Mouse (Mus musculus) kidney, postnatal 0 days (tissue): ENCODE data around the gene Arhgap8. TPM values are rescaled to one million over a fixed set of nuclear protein-coding genes. Genes with fewer than 3 reads are reported as not detected.

Source experiments
- ATAC-seq: fragments of 200-750 bp; cut with Nextera tagmentation; replicated peaks from 2 replicates; pipeline ENCODE4 v1.8.0; 2017; ENCODE audit warnings: low read depth, moderate number of reproducible peaks, moderate TSS enrichment, moderate library complexity; ENCODE audit not compliant: low FRiP score
- DNase-seq: peaks from one replicate; pipeline ENCODE4 v3.0.0-alpha.2; 2016; ENCODE audit warnings: low spot score
- H3K27ac ChIP-seq: fragments of 300-500 bp; sonication (generic); 2 replicates; pipeline ENCODE4 v1.5.1; 2014; ENCODE audit warnings: mild to moderate bottlenecking
- H3K27me3 ChIP-seq: fragments of 300-500 bp; sonication (generic); 2 replicates; pipeline ENCODE4 v1.6.1; 2014; ENCODE audit warnings: low read length, mixed read lengths; ENCODE audit not compliant: insufficient read depth
- H3K36me3 ChIP-seq: fragments of 300-500 bp; sonication (generic); 2 replicates; pipeline ENCODE4 v1.6.1; 2014; ENCODE audit warnings: low read length, mixed read lengths; ENCODE audit not compliant: insufficient read depth
- H3K4me1 ChIP-seq: fragments of 300-500 bp; sonication (generic); replicated peaks from 2 replicates; pipeline ENCODE4 v1.6.1; 2014; ENCODE audit warnings: antibody characterized with exemption, low read length, mixed read lengths; ENCODE audit not compliant: insufficient read depth
- H3K4me2 ChIP-seq: fragments of 300-500 bp; sonication (generic); 2 replicates; pipeline ENCODE4 v1.6.1; 2014; ENCODE audit warnings: mild to moderate bottlenecking, low read length, moderate library complexity, mixed read lengths
- H3K4me3 ChIP-seq: fragments of 300-500 bp; sonication (generic); replicated peaks from 2 replicates; pipeline ENCODE4 v1.5.1; 2014; ENCODE audit warnings: low read depth, low read length
- H3K9ac ChIP-seq: fragments of 300-500 bp; sonication (generic); 2 replicates; pipeline ENCODE4 v1.6.1; 2014; ENCODE audit warnings: low read depth, low read length
- H3K9me3 ChIP-seq: fragments of 300-500 bp; sonication (generic); replicated peaks from 2 replicates; pipeline ENCODE4 v1.6.1; 2016; ENCODE audit warnings: low read length, inconsistent platforms, mixed read lengths
- CTCF ChIP-seq: IDR thresholded peaks from 2 replicates; pipeline ENCODE4 v1.5.1; 2016; ENCODE audit warnings: antibody characterized with exemption, low read depth, mild to moderate bottlenecking, moderate library complexity
- whole genome bisulfite sequencing: fragments of 180-500 bp; shearing (Covaris S2); extraction: QIAGEN DNeasy Blood & Tissue Kit; methylation state at CpG from one replicate; pipeline ENCODE4 v1.1.7; 2014; 5-methylcytosine and 5-hydroxymethylcytosine counted together
- polyA plus RNA-seq: library from polyadenylated mRNA; unstranded; fragments of >200 nt; fragmentation: Nextera tagmentation; extraction: Ambion mirVana; gene quantifications from 2 replicates; pipeline ENCODE4 v1.2.1, GENCODE M21; 2015

Arhgap8 gene
- 13.9 and 14.7 TPM in 2 replicates for polyA plus RNA-seq

- Histone ChIP-seq H3K27me3 (no peaks in the 10 kb centered on the region), H3K9me3 (no peaks in the 10 kb centered on the region), H3K4me1 (peaks cover 10% of the 10 kb centered on the region; the same call in 1 of the 2 replicates), H3K4me3 (peak within 1 kb of the TSS; percentile 48), H3K4me2 (peak within 1 kb of the TSS; percentile 90), H3K9ac (peak within 1 kb of the TSS; percentile 66), H3K27ac (peak within 1 kb of the TSS; percentile 67), H3K36me3 (no peaks in the 10 kb centered on the region)
- ATAC-seq, result peak; percentile 72
- TF ChIP-seq CTCF, result no peak
- peak; percentile 76 for DNase-seq
- 4% methylated on average over 23 of the region's 24 CpGs for WGBS
These were observed at the start of gene Arhgap8 for GRCm38 (mm10) chr15:84719791-84720190. TSS of gene Arhgap8 (plus strand) at chr15:84720052.

DNA sequence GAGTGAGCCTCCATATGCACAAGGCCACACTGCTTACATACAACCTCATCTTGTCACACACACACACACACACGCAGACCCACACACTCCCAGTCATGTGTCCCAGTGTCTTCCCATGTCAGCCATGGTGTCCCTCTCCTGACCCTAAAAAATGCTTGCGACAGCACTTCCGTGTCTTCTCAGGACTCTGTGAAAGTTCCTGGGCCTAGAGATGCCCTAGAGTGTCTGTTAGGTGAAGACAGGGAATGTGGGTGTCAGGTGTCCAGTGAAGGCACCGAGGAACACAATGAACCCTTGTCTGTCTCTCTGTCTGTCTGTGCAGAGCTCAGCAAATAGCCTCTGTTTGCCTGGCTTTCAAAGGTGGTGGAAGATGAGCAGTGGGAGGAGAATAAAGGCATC lies 49.2 kb upstream of the Arhgap8 start:
- Histone ChIP-seq H3K4me3 (no peak overlapping the region), H3K27me3 (no peaks in the 10 kb centered on the region), H3K9me3 (no peaks in the 10 kb centered on the region), H3K27ac (no peak overlapping the region), H3K4me2 (no peak overlapping the region), H3K4me1 (peaks cover 6% of the 10 kb centered on the region), H3K9ac (no peak overlapping the region), H3K36me3 (no peaks in the 10 kb centered on the region)
- no peak for TF ChIP-seq CTCF
- no peak for DNase-seq
- no peak for ATAC-seq
- WGBS, result 81% methylated on average over 4 of the region's 4 CpGs

GRCm38 (mm10) chr15:84671401-84672307 lies 48.2 kb upstream of the Arhgap8 start:
- no peaks in the 10 kb centered on the region for H3K9me3 ChIP-seq
- no peak overlapping the region for H3K4me2 ChIP-seq
- peak; percentile 5; the same call in 1 of the 2 replicates for ATAC-seq
- H3K4me1 ChIP-seq, result peaks cover 6% of the 10 kb centered on the region
- peak; percentile 76 for DNase-seq
- peak overlapping the region; percentile 64; the same call in 1 of the 2 replicates for H3K27ac ChIP-seq
- no peaks in the 10 kb centered on the region for H3K27me3 ChIP-seq
- no peaks in the 10 kb centered on the region for H3K36me3 ChIP-seq
- 51% methylated on average over 9 of the region's 9 CpGs for WGBS
- TF ChIP-seq CTCF, result peak; percentile 62
- no peak overlapping the region for H3K4me3 ChIP-seq
- H3K9ac ChIP-seq, result no peak overlapping the region

GRCm38 (mm10) chr15:84672308-84672615 lies 47.6 kb upstream of the Arhgap8 start:
- Histone ChIP-seq H3K9me3 (no peaks in the 10 kb centered on the region), H3K4me3 (no peak overlapping the region), H3K27ac (peak overlapping the region; percentile 64; the same call in 1 of the 2 replicates), H3K36me3 (no peaks in the 10 kb centered on the region), H3K4me1 (peaks cover 6% of the 10 kb centered on the region), H3K9ac (no peak overlapping the region), H3K27me3 (no peaks in the 10 kb centered on the region), H3K4me2 (no peak overlapping the region)
- WGBS, result 73% methylated on average over 4 of the region's 4 CpGs
- DNase-seq, result no peak
- TF ChIP-seq CTCF, result no peak
- ATAC-seq, result peak; percentile 69

DNA sequence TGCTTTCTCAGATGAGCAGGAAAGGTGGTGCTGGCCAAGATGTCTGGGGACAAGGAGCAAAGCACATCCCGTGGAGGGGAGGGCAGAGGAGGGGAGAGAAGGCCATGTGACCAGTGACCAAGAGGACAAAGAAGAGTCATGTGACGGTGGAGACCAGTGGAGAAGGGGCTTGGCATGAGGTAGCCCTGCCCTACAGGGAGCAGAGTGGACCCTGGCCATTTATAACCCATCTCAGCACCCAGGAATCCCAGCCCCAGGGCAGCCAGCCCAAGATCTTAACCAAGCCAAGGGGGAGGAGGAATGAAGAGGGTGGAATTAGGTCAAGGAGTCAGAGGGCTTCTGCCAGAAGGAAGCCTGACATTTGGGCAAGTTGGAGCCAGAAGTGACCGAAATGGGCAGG lies 47.2 kb upstream of the Arhgap8 start:
- no peak for TF ChIP-seq CTCF
- no peaks in the 10 kb centered on the region for H3K9me3 ChIP-seq
- no peak overlapping the region for H3K9ac ChIP-seq
- no peaks in the 10 kb centered on the region for H3K36me3 ChIP-seq
- WGBS, result 69% methylated on average over 3 of the region's 3 CpGs
- H3K27ac ChIP-seq, result peak overlapping the region; percentile 64; the same call in 1 of the 2 replicates
- no peak overlapping the region for H3K4me2 ChIP-seq
- H3K4me1 ChIP-seq, result peaks cover 6% of the 10 kb centered on the region
- DNase-seq (no peak), ATAC-seq (peak; percentile 87)
- H3K27me3 ChIP-seq, result no peaks in the 10 kb centered on the region
- no peak overlapping the region for H3K4me3 ChIP-seq

GRCm38 (mm10) chr15:84674329-84675067 lies 45.4 kb upstream of the Arhgap8 start:
- H3K4me3 ChIP-seq, result no peak overlapping the region
- H3K36me3 ChIP-seq, result no peaks in the 10 kb centered on the region
- H3K9me3 ChIP-seq, result no peaks in the 10 kb centered on the region
- DNase-seq, result no peak
- H3K4me1 ChIP-seq, result peaks cover 6% of the 10 kb centered on the region
- peak; percentile 44; the same call in 1 of the 2 replicates for TF ChIP-seq CTCF
- H3K9ac ChIP-seq, result no peak overlapping the region
- no peaks in the 10 kb centered on the region for H3K27me3 ChIP-seq
- WGBS, result 82% methylated on average over 11 of the region's 11 CpGs
- H3K4me2 ChIP-seq, result no peak overlapping the region
- ATAC-seq, result no peak
- peak overlapping the region; percentile 50; the same call in 1 of the 2 replicates for H3K27ac ChIP-seq
